Mouse (Mus musculus) myocyte (in vitro differentiated cells): ENCODE data around the gene Prkch.

Experiments
- MAX ChIP-seq: IDR thresholded peaks from one replicate; pipeline ENCODE4 v1.6.1; 2011; ENCODE audit warnings: low read depth, mild to moderate bottlenecking, control low read depth
- MYOG ChIP-seq, 3 experiments: IDR thresholded peaks; one replicate each; pipeline ENCODE4 v1.6.1; 2011; ENCODE audit warnings: control low read depth in 2 of 3, low read depth in 2 of 3, mild to moderate bottlenecking in 2 of 3; ENCODE audit not compliant: insufficient read length in 2 of 3, control insufficient read depth in 1 of 3, insufficient read depth in 1 of 3
- POLR2A ChIP-seq: IDR thresholded peaks from one replicate; pipeline ENCODE4 v1.6.1; 2011; ENCODE audit warnings: low read depth, mild to moderate bottlenecking, control low read depth, moderate library complexity; ENCODE audit not compliant: insufficient read length
- REST ChIP-seq: IDR thresholded peaks from one replicate; pipeline ENCODE4 v1.6.1; 2011; ENCODE audit warnings: mild to moderate bottlenecking, control low read depth, moderate library complexity; ENCODE audit not compliant: insufficient read depth, insufficient read length
- SRF ChIP-seq: IDR thresholded peaks from one replicate; pipeline ENCODE4 v1.6.1; 2011; ENCODE audit warnings: low read depth; ENCODE audit not compliant: control insufficient read depth, insufficient read length

- TF ChIP-seq POLR2A, result no peak
- TF ChIP-seq REST, result no peak
- no peak for TF ChIP-seq MAX
- no peak for TF ChIP-seq SRF
- TF ChIP-seq MYOG (IDR thresholded peaks at IDR 0.05; ENCODE audit: control insufficient read depth in 1 of 3, insufficient read depth in 1 of 3, insufficient read length in 2 of 3, low read depth in 2 of 3), result no peak
Measured at GRCm38 (mm10) chr12:73814056-73814735, 229.6 kb downstream of the Prkch start.
